In the genomic region with DNA sequence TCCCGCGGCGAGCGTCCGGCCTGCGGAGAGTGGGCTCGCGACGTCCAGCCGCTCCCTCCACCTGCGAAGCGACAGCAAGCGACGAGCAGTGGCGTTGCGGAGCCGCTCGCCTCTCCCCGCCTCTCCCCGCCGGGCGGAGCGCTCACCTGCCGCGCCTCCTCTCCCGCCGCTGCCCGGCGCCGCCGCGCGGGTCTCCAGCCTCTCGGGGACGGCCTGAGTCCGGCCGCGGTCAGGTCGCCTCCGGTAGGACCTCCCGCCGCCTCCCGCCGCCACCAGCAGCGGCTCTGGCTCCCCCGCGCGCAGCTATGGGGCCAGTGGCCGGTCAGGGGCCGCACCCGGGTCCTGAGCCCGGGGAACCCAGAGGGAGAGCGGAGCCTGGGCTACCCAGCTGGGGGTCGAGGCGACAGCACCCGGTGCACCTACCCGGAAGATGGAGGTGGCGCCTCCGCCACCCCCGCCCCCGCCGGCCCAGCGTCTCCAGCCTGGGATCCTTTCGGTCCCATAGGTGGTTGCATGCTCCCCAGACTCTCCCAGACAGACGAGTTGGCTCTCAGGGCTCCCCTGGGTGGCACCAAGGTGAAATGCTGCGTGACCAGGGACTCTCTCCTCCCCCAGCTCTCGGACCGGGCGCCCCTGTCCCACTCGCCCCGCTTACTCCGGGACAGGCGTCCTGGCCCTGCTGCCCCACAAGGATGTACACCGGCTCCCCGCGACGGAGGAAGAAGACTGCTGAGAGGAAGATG, we compare ENCODE assay signal across 8 mouse cellular contexts. TPM values are rescaled to one million over a fixed set of nuclear protein-coding genes. Genes with fewer than 3 reads are reported as not detected.
DNase-seq lines count a peak whose midpoint lies in the region; ATAC-seq and TF ChIP-seq lines count a peak whose summit lies in the region.

No protein-coding gene starts in this region.

- H3K9me3 ChIP-seq in forebrain, embryonic 16.5 days (ENCODE audit: control insufficient read depth, low read length) = no peaks in the 10 kb centered on the region

- peak overlapping the region; percentile 94 for H3K4me2 ChIP-seq in forebrain, embryonic 16.5 days (ENCODE audit: low read length)

- H3K36me3 ChIP-seq in forebrain, embryonic 16.5 days (ENCODE audit: control insufficient read depth, insufficient read depth) = no peaks in the 10 kb centered on the region
- no peaks in the 10 kb centered on the region for H3K36me3 ChIP-seq in kidney, adult 2 months (ENCODE audit: control insufficient read depth, insufficient read depth, low read length)

- under 1% methylated on average over 59 of the region's 77 CpGs for WGBS in cerebellum, adult 2 months
- WGBS in forebrain, embryonic 16.5 days = under 1% methylated on average over 68 of the region's 77 CpGs
- WGBS in kidney, adult 2 months = under 1% methylated on average over 73 of the region's 77 CpGs

- H3K27ac ChIP-seq in cerebellum, adult 2 months (ENCODE audit: insufficient read depth, low read length) = no peak overlapping the region
- no peak overlapping the region for H3K27ac ChIP-seq in forebrain, embryonic 16.5 days (ENCODE audit: low read length)
- no peak overlapping the region for H3K27ac ChIP-seq in kidney, adult 2 months (ENCODE audit: insufficient read depth, low read depth, low read length)

- peak overlapping the region; percentile 45 for H3K4me3 ChIP-seq in cerebellum, adult 2 months (replicated peaks; ENCODE audit: insufficient read depth, low read depth, low read length)
- H3K4me3 ChIP-seq in forebrain, embryonic 16.5 days (replicated peaks; ENCODE audit: low read length) = peak overlapping the region; percentile 69
- peak overlapping the region; percentile 52 for H3K4me3 ChIP-seq in kidney, adult 2 months (ENCODE audit: insufficient read depth, low read depth, low read length)

- peak; percentile 37; the same call in 1 of the 2 replicates for ATAC-seq in forebrain, embryonic 16.5 days

- no peaks in the 10 kb centered on the region for H3K4me1 ChIP-seq in cerebellum, adult 2 months (ENCODE audit: control insufficient read depth, insufficient read depth, low read length)
- H3K4me1 ChIP-seq in forebrain, embryonic 16.5 days (replicated peaks; ENCODE audit: control insufficient read depth, insufficient read depth, low read length) = peaks cover 14% of the 10 kb centered on the region
- H3K4me1 ChIP-seq in kidney, adult 2 months (ENCODE audit: control insufficient read depth, insufficient read depth, low read length) = peaks cover 4% of the 10 kb centered on the region; the same call in 1 of the 2 replicates

- peak; percentile 39 for DNase-seq in right cerebral cortex, adult 18-20 months
- no peak for DNase-seq in right cerebral cortex, postnatal 14 days
- peak; percentile 58 to 67 for DNase-seq in cerebellum, adult 2 months
- peak; percentile 44 for DNase-seq in kidney, adult 2 months
- peak; percentile 46 to 54 for DNase-seq in lung, postnatal 4 days
- peak; percentile 26 to 32 for DNase-seq in spleen, postnatal 10 days (ENCODE audit: low spot score in 2 of 2)
- DNase-seq in testis, postnatal 14 days (ENCODE audit: low spot score) = no peak

- TF ChIP-seq POLR2A in cerebellum, adult 2 months (IDR thresholded peaks at IDR 0.05; ENCODE audit: borderline replicate concordance, insufficient read depth, low read length) = no peak
- no peak for TF ChIP-seq POLR2A in kidney, adult 2 months (IDR thresholded peaks at IDR 0.05; ENCODE audit: low read depth, low read length)

- TF ChIP-seq CTCF in cerebellum, adult 2 months (IDR thresholded peaks at IDR 0.05; ENCODE audit: borderline replicate concordance, insufficient read depth, low read depth, low read length) = no peak
- TF ChIP-seq CTCF in kidney, adult 2 months (conservative IDR thresholded peaks at IDR 0.05; ENCODE audit: insufficient read depth, insufficient read length, low read depth, low read length) = no peak

- H3K9ac ChIP-seq in forebrain, embryonic 16.5 days (replicated peaks; ENCODE audit: low read depth, low read length) = peak overlapping the region; percentile 64

- no peaks in the 10 kb centered on the region for H3K27me3 ChIP-seq in cerebellum, adult 2 months (ENCODE audit: control insufficient read depth, insufficient read depth, low read length)
- peaks cover 31% of the 10 kb centered on the region for H3K27me3 ChIP-seq in forebrain, embryonic 16.5 days (replicated peaks; ENCODE audit: control insufficient read depth, insufficient read depth, low read length)
- peaks cover 2% of the 10 kb centered on the region for H3K27me3 ChIP-seq in kidney, adult 2 months (replicated peaks; ENCODE audit: control insufficient read depth, insufficient read depth, low read length)

RNA-seq across cellular contexts. Expression of a gene that starts 2.0 kb away (rescaled TPM):
- polyA plus RNA-seq in cerebellum, adult 2 months (2012; rRNA removed) = 16.5 and 19.1 TPM in 2 replicates
- 0.28 and 0.43 TPM in 2 replicates for polyA plus RNA-seq in forebrain, embryonic 16.5 days (2015; fragmentation: Nextera tagmentation; extraction: Ambion mirVana)
- polyA plus RNA-seq in kidney, adult 2 months (2012; rRNA removed) = 2.0 and 2.6 TPM in 2 replicates

RNA-seq across cellular contexts. Expression of a gene that starts 16.1 kb away (rescaled TPM):
- polyA plus RNA-seq in cerebellum, adult 2 months (2012; rRNA removed) = 65.2 and 78.5 TPM in 2 replicates
- polyA plus RNA-seq in forebrain, embryonic 16.5 days (2015; fragmentation: Nextera tagmentation; extraction: Ambion mirVana) = 1.1 and 1.4 TPM in 2 replicates
- 2.0 and 2.5 TPM in 2 replicates for polyA plus RNA-seq in kidney, adult 2 months (2012; rRNA removed)

RNA-seq across cellular contexts. Expression of a gene that starts 29.1 kb away (rescaled TPM):
- 15.9 and 17.5 TPM in 2 replicates for polyA plus RNA-seq in cerebellum, adult 2 months (2012; rRNA removed)
- polyA plus RNA-seq in forebrain, embryonic 16.5 days (2015; fragmentation: Nextera tagmentation; extraction: Ambion mirVana) = 19.9 and 20.5 TPM in 2 replicates
- polyA plus RNA-seq in kidney, adult 2 months (2012; rRNA removed) = 13.8 and 16.7 TPM in 2 replicates

RNA-seq across cellular contexts. Expression of a gene that starts 39.3 kb away (rescaled TPM):
- polyA plus RNA-seq in cerebellum, adult 2 months (2012; rRNA removed) = 150 and 154 TPM in 2 replicates
- 17.3 and 17.6 TPM in 2 replicates for polyA plus RNA-seq in forebrain, embryonic 16.5 days (2015; fragmentation: Nextera tagmentation; extraction: Ambion mirVana)
- 2.5 and 3.0 TPM in 2 replicates for polyA plus RNA-seq in kidney, adult 2 months (2012; rRNA removed)

Comparison
In these comparisons a context has a peak if more than half of its experiments do, and no peak if none do; other contexts are left out.
1. DNase-seq: peak in right cerebral cortex, adult 18-20 months (single experiment), cerebellum, adult 2 months (2 of 2), kidney, adult 2 months (single experiment), lung, postnatal 4 days (2 of 2) and spleen, postnatal 10 days (2 of 2); none in right cerebral cortex, postnatal 14 days (single experiment) and testis, postnatal 14 days (single experiment).
2. RNA of a gene that starts 16.1 kb away (polyA plus RNA-seq): 65.2 to 78.5 TPM in cerebellum, adult 2 months; 2.0 to 2.5 TPM in kidney, adult 2 months and 1.1 to 1.4 TPM in forebrain, embryonic 16.5 days; every median in the first group is over 10 times any median in the second.
3. Peak in every context shown above with its lines, with median percentiles within 50 percentile points of each other: H3K4me3 ChIP-seq.